In genomic region chr8:77188298-77188697, GRCm38 (mm10) we compare ENCODE assay signal across 25 mouse cellular contexts.
DNase-seq lines count a peak whose midpoint lies in the region; ATAC-seq and TF ChIP-seq lines count a peak whose summit lies in the region.
"Had no signal": no experiment of that assay in that cellular context is flagged by ENCODE, and none has a peak within 500 bp of the region (broad histone marks: within the 10 kb centered on the region; RNA-seq: fewer than 3 reads in every experiment).

No protein-coding gene starts in this region.

- H3K27ac ChIP-seq in embryonic facial prominence, embryonic 14.5 days (replicated peaks; ENCODE audit: low read depth, low read length), result no peak overlapping the region
- no peak overlapping the region for H3K27ac ChIP-seq in embryonic facial prominence, embryonic 10.5 days (replicated peaks)
- no peak overlapping the region for H3K27ac ChIP-seq in forebrain, embryonic 16.5 days (ENCODE audit: low read length)
- H3K27ac ChIP-seq in forebrain, embryonic 13.5 days, result no peak overlapping the region
- H3K27ac ChIP-seq: embryonic facial prominence, embryonic 12.5 days; heart, adult 2 months; heart, embryonic 10.5 days; heart, embryonic 13.5 days; hindbrain, embryonic 14.5 days; hindbrain, postnatal 0 days had no signal

- H3K9ac ChIP-seq in embryonic facial prominence, embryonic 14.5 days (ENCODE audit: low read depth, low read length), result no peak overlapping the region
- H3K9ac ChIP-seq in forebrain, embryonic 16.5 days (replicated peaks; ENCODE audit: low read depth, low read length), result no peak overlapping the region
- no peak overlapping the region for H3K9ac ChIP-seq in forebrain, embryonic 13.5 days
- H3K9ac ChIP-seq: embryonic facial prominence, embryonic 12.5 days; heart, embryonic 13.5 days; hindbrain, embryonic 14.5 days had no signal

- no peak for TF ChIP-seq CTCF in brain, embryonic 14.5 days (IDR thresholded peaks at IDR 0.05; ENCODE audit: borderline replicate concordance, extremely low read depth, insufficient read depth, insufficient read length)

- H3K9me3 ChIP-seq in embryonic facial prominence, embryonic 14.5 days (ENCODE audit: control insufficient read depth, low read length), result no peaks in the 10 kb centered on the region
- H3K9me3 ChIP-seq in embryonic facial prominence, embryonic 10.5 days, result no peaks in the 10 kb centered on the region
- no peaks in the 10 kb centered on the region for H3K9me3 ChIP-seq in forebrain, embryonic 16.5 days (ENCODE audit: control insufficient read depth, low read length)
- H3K9me3 ChIP-seq in forebrain, embryonic 13.5 days (replicated peaks), result no peaks in the 10 kb centered on the region
- H3K9me3 ChIP-seq: embryonic facial prominence, embryonic 12.5 days; heart, embryonic 10.5 days; heart, embryonic 13.5 days had no signal

- no peaks in the 10 kb centered on the region for H3K27me3 ChIP-seq in embryonic facial prominence, embryonic 14.5 days (replicated peaks; ENCODE audit: control insufficient read depth, insufficient read depth, low read length)
- no peaks in the 10 kb centered on the region for H3K27me3 ChIP-seq in embryonic facial prominence, embryonic 10.5 days (replicated peaks; ENCODE audit: low read depth, poor library complexity, severe bottlenecking)
- H3K27me3 ChIP-seq in forebrain, embryonic 16.5 days (replicated peaks; ENCODE audit: control insufficient read depth, insufficient read depth, low read length), result no peaks in the 10 kb centered on the region
- H3K27me3 ChIP-seq in forebrain, embryonic 13.5 days, result no peaks in the 10 kb centered on the region
- H3K27me3 ChIP-seq: embryonic facial prominence, embryonic 12.5 days; heart, embryonic 13.5 days; Patski had no signal

- no peaks in the 10 kb centered on the region for H3K36me3 ChIP-seq in embryonic facial prominence, embryonic 14.5 days (ENCODE audit: control insufficient read depth, insufficient read depth, low read length)
- no peaks in the 10 kb centered on the region for H3K36me3 ChIP-seq in embryonic facial prominence, embryonic 10.5 days (replicated peaks)
- no peaks in the 10 kb centered on the region for H3K36me3 ChIP-seq in forebrain, embryonic 16.5 days (ENCODE audit: control insufficient read depth, insufficient read depth)
- H3K36me3 ChIP-seq in forebrain, embryonic 13.5 days (ENCODE audit: poor library complexity, severe bottlenecking), result no peaks in the 10 kb centered on the region
- H3K36me3 ChIP-seq: embryonic facial prominence, embryonic 12.5 days; heart, embryonic 10.5 days; heart, embryonic 13.5 days had no signal

- no peak overlapping the region for H3K4me2 ChIP-seq in embryonic facial prominence, embryonic 14.5 days (ENCODE audit: low read depth, low read length)
- H3K4me2 ChIP-seq in forebrain, embryonic 16.5 days (ENCODE audit: low read length), result no peak overlapping the region
- no peak overlapping the region for H3K4me2 ChIP-seq in forebrain, embryonic 13.5 days
- H3K4me2 ChIP-seq: embryonic facial prominence, embryonic 12.5 days; heart, embryonic 13.5 days; hindbrain, embryonic 14.5 days had no signal

- H3K4me3 ChIP-seq in embryonic facial prominence, embryonic 14.5 days (ENCODE audit: low read depth, low read length), result no peak overlapping the region
- H3K4me3 ChIP-seq in embryonic facial prominence, embryonic 10.5 days, result no peak overlapping the region
- H3K4me3 ChIP-seq in forebrain, embryonic 16.5 days (replicated peaks; ENCODE audit: low read length), result no peak overlapping the region
- H3K4me3 ChIP-seq in forebrain, embryonic 13.5 days, result no peak overlapping the region
- H3K4me3 ChIP-seq: embryonic facial prominence, embryonic 12.5 days; erythroblast, embryonic 14.5 days; heart, adult 2 months; heart, embryonic 10.5 days; heart, embryonic 13.5 days had no signal

- peaks cover 3% of the 10 kb centered on the region; the same call in 1 of the 2 replicates for H3K4me1 ChIP-seq in embryonic facial prominence, embryonic 14.5 days (ENCODE audit: control insufficient read depth, insufficient read depth, low read length)
- 0 out of 2 replicates have a peak, but pooled peaks cover 3% of the 10 kb centered on the region for H3K4me1 ChIP-seq in embryonic facial prominence, embryonic 10.5 days
- H3K4me1 ChIP-seq in forebrain, embryonic 16.5 days (replicated peaks; ENCODE audit: control insufficient read depth, insufficient read depth, low read length), result peaks cover 26% of the 10 kb centered on the region
- H3K4me1 ChIP-seq in forebrain, embryonic 13.5 days, result peaks cover 18% of the 10 kb centered on the region
- H3K4me1 ChIP-seq: embryonic facial prominence, embryonic 12.5 days; heart, embryonic 10.5 days; heart, embryonic 13.5 days had no signal

- ATAC-seq in embryonic facial prominence, embryonic 14.5 days (ENCODE audit: low read depth), result no peak
- ATAC-seq in forebrain, embryonic 16.5 days, result peak; percentile 42
- no peak; the same call in 1 of the 2 replicates for ATAC-seq in forebrain, embryonic 13.5 days
- no peak for ATAC-seq in erythroid progenitor cell, adult 5-6 weeks (replicated peaks; ENCODE audit: low FRiP score, poor library complexity, severe bottlenecking)
- ATAC-seq: hindbrain, postnatal 0 days; intestine, postnatal 0 days; Patski had no signal

- peak; percentile 55 for DNase-seq in embryonic facial prominence, embryonic 14.5 days (ENCODE audit: low spot score)
- DNase-seq in embryonic facial prominence, embryonic 10.5 days (ENCODE audit: low spot score), result no peak
- DNase-seq in 3T3-L1 (ENCODE audit: low read depth, low spot score), result peak; percentile 16
- peak; percentile 34 for DNase-seq in brain, embryonic 14.5 days (ENCODE audit: low read depth)
- no peak for DNase-seq in urinary bladder, postnatal 4 days (ENCODE audit: low spot score in 2 of 2)
- DNase-seq: adrenal gland, postnatal 36 days; cerebellum, adult 11-12 months; cerebellum, adult 8-10 months; gastrocnemius, postnatal 10 days; gastrocnemius, postnatal 36 days; heart, adult 2 months; heart, postnatal 14 days; heart, postnatal 4 days; kidney, adult 2 months had no signal

- no peak for TF ChIP-seq POLR2A in brain, embryonic 14.5 days (IDR thresholded peaks at IDR 0.05; ENCODE audit: borderline replicate concordance, extremely low read depth, insufficient read depth, insufficient read length, poor library complexity, severe bottlenecking)

- WGBS in embryonic facial prominence, embryonic 14.5 days, result 37% methylated on average over 4 of the region's 4 CpGs
- 72% methylated on average over 4 of the region's 4 CpGs for WGBS in embryonic facial prominence, embryonic 10.5 days
- 53% methylated on average over 4 of the region's 4 CpGs for whole genome bisulfite sequencing in forebrain, embryonic 16.5 days
- WGBS in forebrain, embryonic 13.5 days, result 75% methylated on average over 4 of the region's 4 CpGs

Comparison
In these comparisons a context has a peak if more than half of its experiments do, and no peak if none do; other contexts are left out.
1. DNase-seq: peak in embryonic facial prominence, embryonic 14.5 days (single experiment), 3T3-L1 (single experiment) and brain, embryonic 14.5 days (single experiment); none in embryonic facial prominence, embryonic 10.5 days (single experiment) and urinary bladder, postnatal 4 days (0 of 2).